Mouse (Mus musculus) kidney, adult 2 months (tissue): Measurements from ENCODE around the gene Chrm4. TPM values are rescaled to one million over a fixed set of nuclear protein-coding genes. Genes with fewer than 3 reads are reported as not detected.

Experiments used
- DNase-seq: peaks from one replicate; pipeline ENCODE4 v3.0.0; 2021
- H3K27ac ChIP-seq: fragments of 200-500 bp; 2 replicates; pipeline ENCODE4 v1.5.1; 2012; ENCODE audit warnings: low read depth, low read length, control low read depth, inconsistent platforms; ENCODE audit not compliant: insufficient read depth
- H3K27me3 ChIP-seq: fragments of 200-500 bp; replicated peaks from 2 replicates; pipeline ENCODE4 v1.6.1; 2012; ENCODE audit warnings: mild to moderate bottlenecking, moderate library complexity, low read length, inconsistent platforms; ENCODE audit not compliant: control insufficient read depth, insufficient read depth
- H3K36me3 ChIP-seq: fragments of 200-500 bp; 2 replicates; pipeline ENCODE4 v1.6.1; 2012; ENCODE audit warnings: mild to moderate bottlenecking, moderate library complexity, low read length, inconsistent platforms; ENCODE audit not compliant: control insufficient read depth, insufficient read depth
- H3K4me1 ChIP-seq: fragments of 200-500 bp; 2 replicates; pipeline ENCODE4 v1.6.1; 2011; ENCODE audit warnings: low read length; ENCODE audit not compliant: control insufficient read depth, insufficient read depth
- H3K4me3 ChIP-seq: fragments of 200-500 bp; 2 replicates; pipeline ENCODE4 v1.5.1; 2011; ENCODE audit warnings: mild to moderate bottlenecking, low read depth, low read length, control low read depth; ENCODE audit not compliant: insufficient read depth
- CTCF ChIP-seq: fragments of 200-500 bp; conservative IDR thresholded peaks from 2 replicates; pipeline ENCODE4 v1.5.1; 2011; ENCODE audit warnings: low read depth, mild to moderate bottlenecking, control low read depth, low read length, moderate library complexity, mixed read lengths; ENCODE audit not compliant: insufficient read depth, insufficient read length
- POLR2A ChIP-seq: fragments of 200-500 bp; IDR thresholded peaks from one replicate; pipeline ENCODE4 v1.6.1; 2011; ENCODE audit warnings: low read depth, low read length, control low read depth
- WGBS: fragments of 180-500 bp; shearing (Covaris S2); methylation state at CpG from one replicate; pipeline ENCODE4 v1.1.7; 2018; 5-methylcytosine and 5-hydroxymethylcytosine counted together
- polyA plus RNA-seq: library from polyadenylated mRNA; depleted of rRNA; stranded (reverse); fragments of >200 nt; gene quantifications from 2 replicates; pipeline ENCODE4 v1.2.3, GENCODE M21; 2012

The Chrm4 gene
- polyA plus RNA-seq, 1 experiment, result 0.11 TPM

DNA sequence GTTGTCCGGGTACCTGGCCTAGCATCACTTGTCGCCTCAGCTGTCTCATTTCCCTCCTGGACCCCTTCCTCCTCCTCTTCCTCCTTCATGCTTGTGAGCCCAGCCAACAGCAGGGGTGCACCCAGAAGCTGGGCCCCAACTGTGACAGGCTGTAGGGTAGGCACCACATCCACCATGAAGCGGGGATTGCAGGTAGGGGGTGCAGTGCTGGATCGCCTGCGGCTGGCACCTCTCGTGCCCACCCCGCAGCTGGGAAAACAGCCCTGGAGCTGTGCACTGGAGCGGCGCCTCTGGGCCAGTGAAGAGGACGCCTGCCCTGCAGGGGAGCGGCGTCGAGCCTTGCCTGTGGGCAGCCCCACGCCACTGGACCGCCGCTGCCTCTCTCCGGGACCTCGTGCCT, 18.4 kb downstream of the Chrm4 start, which contains the start of gene Gm9821:
TSS of gene Gm9821 (plus strand) at position 221 of the 400 bp plus-strand sequence.
- H3K4me1 ChIP-seq, result peaks cover 10% of the 10 kb centered on the region
- no peak within 1 kb of the TSS for H3K4me3 ChIP-seq
- H3K27ac ChIP-seq, result no peak within 1 kb of the TSS
- 82% methylated on average over 18 of the region's 18 CpGs for WGBS
- DNase-seq, result no peak
- no peak for TF ChIP-seq CTCF
- no peak for TF ChIP-seq POLR2A
- H3K27me3 ChIP-seq, result no peaks in the 10 kb centered on the region
- H3K36me3 ChIP-seq, result no peaks in the 10 kb centered on the region

DNA sequence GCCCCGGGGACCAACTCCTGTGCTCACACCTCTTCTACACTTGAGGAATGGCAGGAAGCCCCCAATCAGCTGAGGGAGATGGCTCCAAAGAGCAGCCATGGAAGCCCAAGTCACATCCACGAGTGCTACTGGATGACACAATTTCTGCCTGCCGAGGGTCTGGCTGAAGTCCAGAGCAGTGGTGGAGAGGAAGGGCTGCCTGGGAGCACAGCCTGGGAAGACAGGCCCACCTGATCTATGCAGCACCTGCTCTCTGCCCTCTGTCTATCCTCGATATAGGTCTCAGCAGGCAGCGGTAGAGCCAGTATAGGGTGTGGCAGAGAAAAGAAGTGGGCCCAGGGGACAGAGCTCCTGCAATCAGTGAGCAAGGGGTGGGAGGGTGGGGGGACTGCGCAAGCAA, 19.8 kb downstream of the Chrm4 start:
- no peaks in the 10 kb centered on the region for H3K27me3 ChIP-seq
- DNase-seq, result no peak
- WGBS, result 47% methylated on average over 6 of the region's 6 CpGs
- TF ChIP-seq POLR2A (no peak), CTCF (no peak)
- H3K36me3 ChIP-seq, result no peaks in the 10 kb centered on the region
- peaks cover 14% of the 10 kb centered on the region for H3K4me1 ChIP-seq
- no peak overlapping the region for H3K27ac ChIP-seq
- no peak overlapping the region for H3K4me3 ChIP-seq

DNA sequence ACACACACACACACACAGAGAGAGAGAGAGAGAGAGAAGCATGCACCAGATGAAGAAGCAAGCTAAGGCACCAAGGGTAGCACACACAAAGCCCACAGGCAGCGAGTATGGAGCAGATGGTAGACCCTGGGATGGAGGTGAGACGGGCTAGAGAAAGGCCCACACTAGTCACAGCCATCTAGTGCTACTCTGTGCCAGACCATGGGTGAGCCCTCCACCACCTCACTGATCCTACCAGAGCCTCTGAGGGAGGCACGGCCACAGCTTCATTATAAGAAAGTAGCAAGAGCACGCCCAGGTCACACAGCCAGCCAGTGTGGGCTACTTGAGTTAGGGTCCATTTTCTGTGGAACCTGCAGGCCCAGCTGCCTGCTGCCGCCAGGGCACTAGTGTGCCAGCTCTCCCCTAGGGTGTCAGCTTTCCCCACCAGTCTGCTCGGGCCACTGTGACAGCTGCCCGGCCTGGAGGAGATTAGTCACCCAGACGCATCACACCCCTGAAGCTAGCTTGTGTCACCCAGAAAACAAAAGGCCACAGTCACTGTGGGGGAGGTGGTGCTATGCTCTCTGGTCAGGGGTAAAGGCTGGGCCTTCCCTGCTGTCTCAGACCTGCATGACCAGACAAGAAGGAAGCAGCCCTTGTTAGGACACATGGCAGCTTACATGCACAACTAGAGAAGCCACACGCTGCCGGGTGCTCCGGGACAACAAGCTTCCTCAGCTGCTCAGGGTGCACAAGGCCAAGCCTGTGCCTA, 20.5 kb downstream of the Chrm4 start:
- H3K4me1 ChIP-seq, result peaks cover 14% of the 10 kb centered on the region
- no peaks in the 10 kb centered on the region for H3K27me3 ChIP-seq
- no peak overlapping the region for H3K27ac ChIP-seq
- TF ChIP-seq CTCF, result no peak
- TF ChIP-seq POLR2A, result no peak
- H3K4me3 ChIP-seq, result no peak overlapping the region
- no peak for DNase-seq
- H3K36me3 ChIP-seq, result no peaks in the 10 kb centered on the region
- WGBS, result 54% methylated on average over 11 of the region's 11 CpGs

DNA sequence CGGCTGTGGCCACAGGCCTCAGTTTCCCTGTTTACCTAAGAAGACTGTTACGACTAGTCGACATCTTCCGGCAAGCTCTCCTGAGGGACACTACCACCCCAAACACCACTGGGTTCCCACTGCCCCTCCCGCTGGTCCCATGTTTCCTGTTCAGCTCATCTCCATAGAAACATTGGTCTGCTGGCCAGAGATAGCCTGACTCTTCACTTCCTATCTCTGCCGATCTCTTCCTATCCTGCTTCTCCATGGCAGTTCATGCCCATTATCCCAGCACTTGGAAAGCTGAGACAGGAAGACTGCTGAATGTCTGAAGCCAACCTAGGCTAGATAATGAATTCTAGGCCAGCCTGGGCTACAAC, 21.1 kb downstream of the Chrm4 start:
- WGBS, result 78% methylated on average over 6 of the region's 6 CpGs
- no peaks in the 10 kb centered on the region for H3K27me3 ChIP-seq
- no peak for TF ChIP-seq CTCF
- no peaks in the 10 kb centered on the region for H3K36me3 ChIP-seq
- H3K27ac ChIP-seq, result no peak overlapping the region
- H3K4me3 ChIP-seq, result no peak overlapping the region
- peaks cover 14% of the 10 kb centered on the region for H3K4me1 ChIP-seq
- peak; percentile 71 for DNase-seq

DNA sequence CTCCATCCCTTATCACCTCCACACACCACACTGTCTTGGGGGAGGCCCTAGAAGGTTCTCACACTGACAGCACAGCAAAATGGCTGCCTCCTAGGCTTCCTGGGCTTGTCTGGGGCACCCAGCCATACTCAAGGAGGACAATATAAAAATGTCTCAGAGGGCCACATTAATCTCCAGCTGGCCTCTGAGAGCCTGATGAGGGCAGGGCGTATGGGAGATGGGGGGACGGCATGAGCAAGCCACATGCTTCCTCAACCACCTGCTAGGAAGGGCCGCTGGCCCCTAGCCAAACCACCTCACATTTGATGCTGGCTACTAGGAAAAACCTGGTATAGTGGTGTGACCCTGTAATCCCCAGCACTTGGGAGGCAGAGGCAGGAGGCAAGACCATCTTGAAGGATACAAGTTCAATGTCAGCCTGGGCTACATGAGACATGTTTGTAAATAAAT, 21.8 kb downstream of the Chrm4 start:
- Histone ChIP-seq H3K4me1 (peaks cover 14% of the 10 kb centered on the region), H3K36me3 (no peaks in the 10 kb centered on the region), H3K4me3 (no peak overlapping the region), H3K27me3 (no peaks in the 10 kb centered on the region), H3K27ac (no peak overlapping the region; the same call in 1 of the 2 replicates)
- TF ChIP-seq CTCF (no peak), POLR2A (no peak)
- DNase-seq, result no peak
- WGBS, result 63% methylated on average over 3 of the region's 3 CpGs

DNA sequence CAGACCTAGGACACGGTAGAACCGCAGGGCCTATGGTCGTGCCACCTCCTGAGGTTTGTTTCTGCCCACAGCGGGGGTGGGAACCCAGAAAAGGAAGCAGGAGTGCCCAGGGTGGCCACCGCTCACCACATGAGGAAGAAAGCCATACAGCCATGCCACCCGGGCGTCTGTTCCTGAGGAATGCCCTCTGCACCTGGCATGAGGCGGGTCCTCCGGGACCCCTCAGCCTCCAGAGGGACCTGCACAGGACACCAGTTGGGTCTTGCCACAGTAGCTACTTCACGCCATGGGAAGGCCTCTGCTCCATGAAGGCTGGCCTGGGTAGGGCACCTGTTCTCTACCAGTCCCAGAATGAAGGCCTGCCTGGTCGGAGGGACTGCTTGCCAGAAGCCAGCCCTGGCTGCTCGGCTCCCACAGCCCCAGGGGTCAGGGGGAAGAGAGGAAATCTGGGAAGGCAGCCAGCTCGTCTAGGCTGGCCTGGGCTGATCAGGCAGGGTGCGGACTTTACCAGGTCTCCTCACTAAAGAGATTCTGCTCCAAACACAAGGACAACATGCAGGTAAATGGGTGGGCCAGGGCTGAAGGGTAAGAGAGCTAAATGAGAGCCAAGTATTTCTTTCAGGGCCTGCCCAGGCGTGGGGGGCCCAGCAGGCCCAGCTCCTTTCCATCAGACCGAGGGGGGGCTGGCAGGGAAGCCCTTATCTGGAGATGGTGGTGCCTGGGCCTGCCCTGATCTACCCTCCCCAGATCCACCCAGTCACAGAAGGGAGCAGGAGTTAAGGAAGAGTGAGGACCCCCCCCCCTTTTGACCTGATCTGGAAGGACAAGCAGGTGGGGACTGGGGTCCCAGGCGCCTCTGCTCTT, 22.6 kb downstream of the Chrm4 start:
- Histone ChIP-seq H3K27ac (peak overlapping the region; percentile 54), H3K27me3 (no peaks in the 10 kb centered on the region), H3K36me3 (no peaks in the 10 kb centered on the region), H3K4me3 (peak overlapping the region; percentile 7; the same call in 1 of the 2 replicates), H3K4me1 (peaks cover 14% of the 10 kb centered on the region)
- DNase-seq, result peak; percentile 89
- WGBS, result 36% methylated on average over 17 of the region's 17 CpGs
- TF ChIP-seq CTCF, result no peak
- no peak for TF ChIP-seq POLR2A
